Mouse (Mus musculus) neutrophil, adult 5-6 weeks (primary cell): ENCODE data around the gene Heyl. TPM values are rescaled to one million over a fixed set of nuclear protein-coding genes. Genes with fewer than 3 reads are reported as not detected.
"Not testable (repeated sequence)": the region's sequence is repeated elsewhere in the genome, so short reads cannot be mapped to it uniquely, and the experiment has no call there.

Experiments used
- ATAC-seq: fragments of 151-379, 151-347 bp; 2 replicates; pipeline ENCODE4 v1.8.0; 2017; ENCODE audit warnings: mild to moderate bottlenecking, moderate TSS enrichment; ENCODE audit not compliant: insufficient number of reproducible peaks, poor library complexity, low FRiP score, severe bottlenecking; ENCODE audit errors: extremely low read depth
- total RNA-seq: library from RNA; stranded (forward); fragments of 200-1000 nt; gene quantifications from 2 replicates; pipeline ENCODE4 v1.2.3, GENCODE M21; 2017

Gene Heyl
- total RNA-seq, 1 experiment from 2014 or later, result not detected

DNA sequence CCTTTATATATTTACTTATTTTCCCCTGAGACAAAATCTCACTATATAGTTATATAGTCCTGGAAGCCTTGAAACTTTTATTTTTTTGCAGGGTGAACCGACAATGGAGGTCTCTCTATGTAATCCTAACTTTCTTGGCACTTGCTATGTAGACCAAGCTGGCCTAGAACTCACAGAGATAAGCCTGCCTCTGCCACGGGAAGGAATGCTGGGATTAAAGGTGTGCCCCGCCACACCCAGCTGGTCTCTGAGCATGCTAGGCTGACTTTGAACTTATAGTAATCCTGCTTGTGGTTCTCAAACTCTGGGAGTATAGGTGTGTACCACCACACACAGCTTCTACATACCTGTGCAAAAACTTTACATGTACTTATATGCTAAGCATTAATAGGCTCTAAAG is 46.8 kb downstream of the Heyl start:
- ATAC-seq, result no peak

GRCm38 (mm10) chr4:123282500-123282899 is 49.1 kb downstream of the Heyl start:
- ATAC-seq, result peak; percentile 91

GRCm38 (mm10) chr4:123282915-123283674 is 49.7 kb downstream of the Heyl start:
- ATAC-seq, result 0 out of 2 replicates have a peak, but pooled peaks have one; percentile 28

GRCm38 (mm10) chr4:123283675-123284064 is 50.3 kb downstream of the Heyl start:
- ATAC-seq, result not testable (repeated sequence)

DNA sequence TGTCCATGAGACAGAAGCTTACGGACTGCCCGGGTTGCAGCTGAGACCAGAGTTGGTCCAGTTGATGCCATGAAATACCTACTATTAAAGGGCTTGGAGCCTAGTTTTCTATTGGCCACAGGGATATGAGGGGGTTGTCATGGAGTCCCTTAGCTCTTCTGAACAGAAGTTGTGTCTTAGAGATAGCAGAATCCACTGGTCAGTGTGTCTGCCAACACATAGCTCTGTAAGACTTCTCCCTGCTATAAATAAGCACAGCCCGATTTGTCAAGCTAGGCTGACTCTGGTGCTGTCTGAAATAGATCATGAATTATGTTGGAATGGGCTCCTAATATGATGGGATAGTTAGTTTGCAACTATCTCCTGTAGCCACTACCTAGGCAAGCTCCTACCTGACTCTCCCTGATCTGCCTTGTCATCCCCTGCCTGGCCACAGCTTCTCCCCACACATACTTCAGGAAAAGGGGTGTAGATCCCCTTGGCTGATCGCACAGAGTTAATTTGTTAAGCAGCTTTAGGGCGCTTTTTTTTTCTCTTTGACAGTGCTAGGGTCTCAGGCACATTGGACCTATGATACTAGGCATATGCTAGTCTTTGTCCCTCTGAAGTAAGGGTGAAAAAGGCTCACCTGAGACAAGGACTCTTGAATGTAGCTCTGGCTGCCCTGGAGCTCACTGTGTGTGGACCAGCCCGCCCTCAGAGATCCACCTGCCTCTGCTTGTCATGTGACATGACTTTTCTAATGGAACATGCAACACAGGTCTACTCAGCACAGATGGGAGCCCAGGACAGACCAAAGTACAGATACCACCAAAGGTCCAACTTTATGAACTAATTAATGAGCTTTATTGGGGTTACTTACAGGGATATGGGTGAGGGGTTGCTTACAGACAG is 51.6 kb downstream of the Heyl start:
- no peak for ATAC-seq

GRCm38 (mm10) chr4:123286790-123287189 is 53.4 kb downstream of the Heyl start:
- ATAC-seq, result no peak

- ATAC-seq, result no peak
Observed at GRCm38 (mm10) chr4:123289038-123289437, 55.7 kb downstream of the Heyl start.

DNA sequence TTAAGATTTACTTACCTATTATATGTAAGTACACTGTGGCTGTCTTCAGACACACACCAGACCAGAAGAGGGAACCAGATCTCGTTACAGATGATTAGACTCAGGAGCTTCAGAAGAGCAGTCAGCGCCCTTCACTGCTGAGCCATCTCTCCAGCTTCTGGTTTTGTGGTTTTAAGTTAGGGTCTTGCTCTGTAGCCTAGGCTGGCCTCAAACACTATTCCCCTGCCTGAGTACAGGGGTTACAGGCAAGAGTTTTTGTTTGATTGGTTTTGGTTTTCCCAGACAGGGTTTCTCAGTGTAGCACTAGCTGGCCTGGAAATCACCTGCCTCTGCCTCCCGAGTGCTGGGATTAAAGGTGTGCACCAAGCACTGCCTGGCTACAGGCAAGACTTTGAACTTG is 59.0 kb downstream of the Heyl start:
- no peak for ATAC-seq

GRCm38 (mm10) chr4:123292989-123293388 is 59.6 kb downstream of the Heyl start:
- no peak for ATAC-seq

GRCm38 (mm10) chr4:123293661-123294443 is 60.5 kb downstream of the Heyl start:
- no peak for ATAC-seq

DNA sequence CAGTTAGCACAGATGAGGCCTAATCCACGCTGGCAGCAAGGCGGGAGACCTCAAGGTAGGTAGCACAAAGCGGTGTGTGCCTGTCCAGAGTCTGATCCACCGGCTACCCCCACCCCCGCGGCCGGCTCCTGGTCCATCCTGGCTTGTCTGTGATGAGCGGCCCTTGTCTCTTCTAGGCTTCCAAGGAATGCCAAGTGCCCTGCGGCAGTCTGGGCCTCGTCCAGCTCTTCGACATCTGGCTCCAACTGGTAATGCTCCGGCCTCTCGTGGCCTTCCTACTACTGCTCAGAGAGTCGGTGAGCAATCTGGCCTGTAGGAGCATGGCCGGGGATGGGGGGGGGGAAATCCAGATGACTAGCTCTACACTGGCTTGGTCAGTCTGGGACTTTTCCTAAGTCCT is 61.7 kb downstream of the Heyl start:
- not testable (repeated sequence) for ATAC-seq

GRCm38 (mm10) chr4:123295516-123296147 is 62.3 kb downstream of the Heyl start:
- no peak for ATAC-seq

DNA sequence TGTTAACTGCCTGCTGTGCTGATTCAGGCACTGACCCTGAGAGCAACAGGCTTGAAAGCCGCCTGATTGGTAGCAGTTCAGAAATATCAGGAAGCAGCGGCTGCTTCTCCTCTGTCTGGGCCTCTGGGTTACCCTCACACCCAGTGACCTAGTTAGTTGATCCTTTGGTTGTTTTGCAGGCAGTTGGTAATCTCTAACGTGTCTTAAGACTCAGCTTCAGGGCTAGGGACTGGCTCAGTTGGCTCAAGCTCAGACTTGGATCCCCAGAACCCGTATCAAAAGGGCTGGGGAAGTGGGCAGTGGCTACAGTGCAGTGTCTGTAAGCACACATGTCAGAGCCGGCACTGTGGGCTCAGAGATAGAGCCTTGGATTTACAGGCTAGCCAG is 62.8 kb downstream of the Heyl start:
- no peak for ATAC-seq

GRCm38 (mm10) chr4:123297195-123297960 is 64.0 kb downstream of the Heyl start:
- no peak for ATAC-seq

DNA sequence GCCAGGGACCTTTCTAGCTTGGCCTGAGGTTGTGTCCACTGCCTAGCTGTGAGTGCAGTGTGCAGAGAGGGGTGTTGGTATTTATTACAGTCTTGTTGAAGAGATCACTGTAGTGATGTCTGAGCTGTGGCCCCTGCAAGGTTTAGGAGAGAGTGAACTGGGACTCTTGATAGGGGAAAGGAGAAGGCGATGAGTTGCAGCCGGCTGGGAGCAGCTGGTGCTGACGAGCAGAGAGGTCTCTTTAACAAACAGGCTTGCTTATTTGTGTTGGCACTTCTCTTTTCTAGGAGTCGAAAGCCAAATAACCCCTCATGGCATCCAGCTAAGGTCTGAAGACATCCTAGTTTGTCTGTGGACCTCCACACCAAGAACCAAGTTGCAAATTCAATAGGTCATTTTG is 64.9 kb downstream of the Heyl start:
- ATAC-seq, result no peak

DNA sequence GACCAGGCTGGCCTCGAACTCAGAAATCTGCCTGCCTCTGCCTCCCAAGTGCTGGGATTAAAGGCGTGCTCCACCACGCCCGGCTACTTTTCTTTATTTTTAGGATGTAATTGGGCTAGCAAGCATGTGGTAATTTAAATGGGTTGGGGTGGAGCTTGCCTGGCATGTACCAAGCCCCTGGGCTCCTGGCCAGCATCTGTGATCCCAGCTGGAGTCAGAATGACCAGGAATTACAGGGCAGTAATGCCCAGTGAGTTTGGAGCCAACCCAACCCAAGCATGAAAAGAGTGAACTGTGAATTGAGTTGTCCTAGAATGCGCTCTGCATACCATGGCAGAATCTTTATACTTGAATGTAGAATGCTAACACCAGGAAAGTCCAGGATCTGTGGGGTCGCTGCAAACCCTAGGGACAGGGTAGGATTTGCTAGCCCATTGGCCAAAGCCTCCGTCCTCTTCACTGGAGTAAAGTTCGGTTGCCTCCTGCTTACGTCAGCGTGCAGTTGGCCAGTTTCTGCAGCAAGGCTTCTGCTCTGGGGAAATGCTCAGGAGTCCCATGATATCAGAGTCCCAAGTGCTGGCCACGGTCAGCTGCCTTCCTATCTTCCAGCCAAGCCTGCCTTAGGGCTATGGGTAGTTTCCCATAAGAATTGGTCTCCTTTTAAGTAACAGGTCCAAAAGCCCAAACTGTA is 65.8 kb downstream of the Heyl start:
- no peak for ATAC-seq
